Mouse (Mus musculus) left cerebral cortex, adult 8-10 months (tissue): ENCODE data around the gene Ralgapa1. TPM values are rescaled to one million over a fixed set of nuclear protein-coding genes. Genes with fewer than 3 reads are reported as not detected.
"Not testable (repeated sequence)": the region's sequence is repeated elsewhere in the genome, so short reads cannot be mapped to it uniquely, and the experiment has no call there.

ENCODE experiments used
- DNase-seq, 2 experiments: peaks; one replicate each; pipeline ENCODE4 v3.0.0; 2022; ENCODE audit warnings: low spot score in 2 of 2
- total RNA-seq, 4 experiments: library from RNA; stranded (reverse); gene quantifications; 2 replicates each; pipeline ENCODE4 v1.2.4; 2022

The Ralgapa1 gene
- total RNA-seq, 4 experiments from 2014 or later, result 106 to 112 (median 111) TPM

- DNase-seq, result no peak
These were observed 19.8 kb downstream of the Ralgapa1 start for GRCm38 (mm10) chr12:55801131-55801530.

DNA sequence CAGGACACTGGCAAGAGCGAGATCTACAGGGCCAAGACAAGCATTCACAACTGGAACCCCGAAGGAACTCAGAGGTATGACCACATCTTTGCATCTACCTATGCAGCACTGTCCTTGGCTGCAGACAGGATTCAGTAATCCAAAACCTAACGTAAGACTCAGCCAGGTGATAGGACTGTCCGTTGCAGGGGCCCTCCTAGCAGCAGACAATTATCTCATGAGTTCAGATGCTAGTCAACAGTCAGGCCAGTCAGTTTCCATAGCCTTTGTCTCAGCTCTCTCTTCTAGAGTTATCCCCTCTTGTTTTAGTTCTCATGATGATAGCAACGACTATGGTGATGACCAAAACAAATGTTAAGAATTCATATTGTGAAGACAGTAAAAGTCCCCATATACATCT is 20.8 kb downstream of the Ralgapa1 start:
- no peak for DNase-seq

GRCm38 (mm10) chr12:55798745-55799144 is 22.2 kb downstream of the Ralgapa1 start:
- no peak for DNase-seq

DNA sequence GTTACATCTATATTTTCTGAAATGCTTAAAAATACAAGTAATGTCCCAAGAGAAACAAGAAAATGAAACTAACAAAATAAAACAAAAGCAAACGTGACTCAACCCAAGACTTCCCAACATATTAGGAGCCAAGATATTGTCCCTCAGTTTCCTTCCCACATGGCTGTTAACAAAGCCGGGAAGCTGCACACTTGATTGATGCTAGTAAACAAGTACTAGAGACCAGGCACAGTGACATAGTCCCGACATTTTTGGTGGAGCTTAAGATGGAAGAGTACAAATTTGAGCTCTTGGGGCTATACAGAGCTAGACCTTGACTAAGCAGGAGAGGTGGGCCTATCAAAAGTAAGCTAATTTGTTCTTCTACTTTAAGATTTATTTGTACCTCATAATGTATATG is 23.9 kb downstream of the Ralgapa1 start:
- no peak for DNase-seq

DNA sequence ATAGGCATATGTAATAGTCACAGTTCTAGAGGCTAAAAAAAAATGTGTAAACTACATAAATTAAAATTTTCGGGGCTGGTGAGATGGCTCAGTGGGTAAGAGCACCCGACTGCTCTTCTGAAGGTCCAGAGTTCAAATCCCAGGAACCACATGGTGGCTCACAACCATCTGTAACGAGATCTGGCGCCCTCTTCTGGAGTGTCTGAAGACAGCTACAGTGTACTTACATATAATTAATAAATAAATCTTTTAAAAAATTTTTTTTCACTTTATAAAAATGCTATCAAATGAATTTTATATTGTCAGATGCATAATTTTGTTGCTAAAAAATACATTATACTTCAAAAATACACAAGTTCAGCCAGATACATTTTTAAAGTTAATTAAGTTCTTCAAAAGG is 26.5 kb downstream of the Ralgapa1 start:
- not testable (repeated sequence) for DNase-seq

DNA sequence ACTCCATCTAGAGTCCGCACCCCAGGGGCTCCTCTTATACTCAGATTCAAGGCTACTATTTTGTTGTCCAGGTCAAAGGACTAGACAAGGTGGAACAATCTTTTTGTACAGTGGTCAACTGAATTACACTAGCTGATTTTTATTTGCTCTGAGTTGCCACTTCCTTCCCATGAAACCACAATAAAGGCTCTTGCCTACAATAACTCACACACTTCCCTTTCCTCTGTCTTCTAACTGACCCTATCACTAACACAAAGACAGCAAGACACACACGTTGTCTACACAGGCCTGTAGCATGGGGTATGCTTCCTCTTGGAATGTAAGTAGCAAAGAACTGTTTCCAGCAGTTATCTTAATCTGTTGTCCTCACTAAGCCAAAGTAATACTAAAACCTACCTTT is 35.7 kb downstream of the Ralgapa1 start:
- DNase-seq, result no peak

DNA sequence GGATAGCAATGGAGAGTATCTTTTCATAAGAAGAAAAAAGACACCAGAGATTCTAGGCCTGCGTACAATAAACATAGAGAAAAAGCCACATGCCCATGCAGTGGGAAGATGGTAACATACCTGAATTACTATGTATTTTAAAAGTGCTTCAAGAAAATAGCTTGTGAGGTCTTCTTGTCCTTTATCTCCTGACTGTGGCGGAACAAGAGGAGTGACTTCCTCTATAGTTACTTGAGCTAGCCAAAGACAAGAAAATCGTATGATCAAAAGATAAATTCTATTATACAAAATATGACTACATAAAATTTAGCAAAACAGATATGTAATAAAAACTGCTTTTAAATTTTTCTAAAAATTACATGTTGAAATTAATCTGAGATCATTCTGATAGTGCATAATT is 38.3 kb downstream of the Ralgapa1 start:
- no peak for DNase-seq

DNA sequence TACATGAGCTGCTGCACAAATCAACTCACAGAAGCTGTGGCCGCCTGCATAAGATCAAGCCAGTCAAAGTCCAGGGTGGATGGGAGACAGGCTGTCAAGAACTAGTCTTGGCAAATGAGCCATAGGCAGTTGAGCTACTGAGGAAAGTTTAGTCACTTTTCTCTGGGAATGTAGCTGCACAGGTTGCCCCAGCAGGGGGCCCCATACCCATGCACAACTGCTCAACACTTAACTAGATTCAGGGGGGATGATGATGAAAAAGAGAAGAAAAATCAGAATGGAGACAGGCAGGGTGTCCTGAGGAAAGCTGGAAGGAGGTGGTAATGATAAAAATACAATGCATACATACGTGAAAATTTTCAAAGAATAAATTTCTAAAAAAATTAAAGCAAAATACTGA is 42.7 kb downstream of the Ralgapa1 start:
- no peak for DNase-seq

DNA sequence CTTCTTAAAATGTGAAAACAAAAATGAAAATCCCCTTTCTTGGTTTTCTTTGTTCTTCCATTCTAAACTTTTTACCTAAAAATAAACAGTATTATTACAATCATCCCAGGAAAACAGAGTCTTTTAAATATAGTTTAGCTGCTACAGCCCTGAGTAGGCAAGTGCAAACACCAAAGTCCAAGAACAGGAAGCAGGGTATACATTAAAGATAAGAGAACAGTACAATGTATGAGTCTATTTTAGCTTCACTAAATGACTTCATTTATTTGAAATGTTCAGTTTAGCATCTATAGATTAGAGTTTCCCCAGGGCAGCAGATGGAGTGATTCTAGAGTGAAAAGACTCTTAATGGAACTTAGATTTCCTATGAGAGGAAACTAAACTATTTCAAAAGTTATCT is 43.6 kb downstream of the Ralgapa1 start:
- no peak for DNase-seq

- no peak for DNase-seq
These were observed 46.7 kb downstream of the Ralgapa1 start for GRCm38 (mm10) chr12:55774316-55774715.

DNA sequence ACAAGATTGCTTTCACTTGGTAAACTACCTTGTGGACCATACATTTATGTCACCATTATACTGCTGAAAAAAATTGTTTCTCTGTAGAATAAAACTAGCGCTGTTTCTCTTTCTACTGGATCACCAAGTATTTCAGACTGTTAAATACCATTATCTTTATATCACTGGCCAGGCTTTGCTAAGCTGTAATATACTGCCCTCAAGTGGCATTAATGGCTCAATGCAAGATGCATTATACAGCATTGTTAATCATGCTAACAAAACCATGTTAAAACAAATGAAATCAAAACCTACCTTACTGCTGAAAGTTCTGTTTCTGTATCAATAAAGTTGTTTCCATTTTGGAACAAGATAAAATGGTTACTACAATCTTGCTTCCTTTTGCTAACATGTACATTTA is 100.6 kb downstream of the Ralgapa1 start:
- DNase-seq, result no peak

GRCm38 (mm10) chr12:55705881-55706280 is 115.1 kb downstream of the Ralgapa1 start:
- no peak for DNase-seq

DNA sequence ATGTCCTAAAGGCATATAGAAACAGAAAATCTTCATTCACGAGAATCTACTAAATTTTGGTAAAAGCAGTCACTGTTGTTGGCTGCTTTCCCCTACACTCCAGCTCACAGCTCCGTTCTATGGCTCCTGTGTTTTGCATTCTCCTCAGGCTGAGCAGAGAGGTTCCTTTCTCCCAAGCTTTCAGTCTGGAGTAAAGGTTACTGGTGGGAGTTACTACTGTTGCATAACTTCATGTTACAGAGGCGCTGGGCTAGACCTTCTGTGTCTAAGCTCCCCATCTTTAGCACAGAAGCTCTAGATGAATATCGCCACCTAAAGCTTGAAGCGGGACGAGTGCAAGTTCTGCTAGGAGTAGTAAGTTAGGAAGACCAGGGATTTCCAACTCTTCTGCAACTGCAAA is 154.3 kb downstream of the Ralgapa1 start:
- peak; percentile 9 to 31 for DNase-seq

DNA sequence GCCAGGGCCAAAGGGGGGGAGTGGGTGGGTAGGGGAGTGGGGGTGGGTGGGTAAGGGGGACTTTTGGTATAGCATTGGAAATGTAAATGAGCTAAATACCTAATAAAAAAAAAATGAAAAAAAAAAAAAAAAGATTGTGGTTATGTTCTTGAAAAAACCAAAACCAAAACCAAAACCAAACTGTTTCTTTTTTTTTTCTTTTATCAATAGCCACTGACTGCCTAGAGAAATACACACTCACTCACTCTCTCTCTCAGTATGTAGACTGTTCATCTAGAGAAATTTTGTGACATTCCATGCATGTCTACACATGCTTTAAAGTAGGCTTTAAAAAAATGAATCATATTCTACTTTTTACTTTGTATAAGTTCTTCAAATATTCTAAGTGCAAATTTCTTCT is 157.8 kb downstream of the Ralgapa1 start:
- DNase-seq, result not testable (repeated sequence)

GRCm38 (mm10) chr12:55648011-55648525 is 172.9 kb downstream of the Ralgapa1 start:
- no peak for DNase-seq

GRCm38 (mm10) chr12:55626711-55627110 is 194.3 kb downstream of the Ralgapa1 start:
- no peak for DNase-seq

- DNase-seq, result no peak
These were observed 197.7 kb downstream of the Ralgapa1 start for GRCm38 (mm10) chr12:55623254-55623653.

DNA sequence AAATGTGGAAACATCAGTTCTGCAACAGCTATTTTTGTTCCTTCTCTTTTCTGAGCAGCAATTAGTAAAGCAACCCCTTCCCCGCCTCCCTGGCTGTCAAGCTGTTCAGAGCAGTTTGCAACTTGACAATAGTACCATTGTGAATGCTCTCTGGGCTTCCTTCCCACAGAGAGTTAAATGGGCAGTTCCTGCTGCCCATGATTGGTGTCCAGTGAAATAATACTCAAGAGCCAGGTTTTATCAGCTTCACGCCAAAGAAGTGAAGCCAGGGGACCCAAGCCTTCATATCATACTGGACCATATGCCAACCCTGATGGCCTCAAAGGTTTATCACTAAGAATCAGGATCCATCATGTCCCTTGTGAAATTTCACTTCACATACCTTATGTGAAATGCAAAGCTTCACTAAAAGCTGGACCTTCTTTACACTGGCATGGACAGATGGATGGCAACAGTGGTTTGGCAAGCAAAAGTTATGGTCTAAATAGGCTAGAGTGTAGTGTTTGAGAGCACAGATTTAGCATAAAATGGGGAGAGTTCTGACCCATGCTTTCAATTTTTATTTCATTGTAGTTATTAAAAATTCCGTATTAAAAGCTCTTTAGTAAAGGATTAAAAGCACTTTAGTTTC is 198.2 kb downstream of the Ralgapa1 start:
- no peak for DNase-seq

DNA sequence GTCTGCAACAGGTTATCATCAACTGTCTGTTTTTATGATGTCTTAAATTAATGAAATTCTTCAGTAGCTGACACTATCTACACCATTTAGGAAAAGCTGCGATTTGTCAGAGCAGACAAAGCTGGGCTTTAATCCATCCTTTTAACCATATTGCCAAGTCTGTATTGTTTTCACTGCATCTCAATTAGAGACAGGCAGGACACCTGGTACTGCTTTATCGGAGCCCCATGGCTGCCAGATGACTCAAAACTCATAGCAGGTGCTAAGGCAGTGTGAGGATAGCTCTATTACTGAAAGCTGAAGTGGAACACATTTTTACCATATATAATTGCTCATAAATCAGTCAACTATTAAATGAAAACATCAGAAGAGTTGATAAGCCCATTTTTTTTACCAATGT is 200.6 kb downstream of the Ralgapa1 start:
- DNase-seq, result no peak

- DNase-seq, result no peak
These were observed 210.2 kb downstream of the Ralgapa1 start for GRCm38 (mm10) chr12:55610812-55611211.

GRCm38 (mm10) chr12:55607902-55608301 is 213.1 kb downstream of the Ralgapa1 start:
- DNase-seq, result no peak

DNA sequence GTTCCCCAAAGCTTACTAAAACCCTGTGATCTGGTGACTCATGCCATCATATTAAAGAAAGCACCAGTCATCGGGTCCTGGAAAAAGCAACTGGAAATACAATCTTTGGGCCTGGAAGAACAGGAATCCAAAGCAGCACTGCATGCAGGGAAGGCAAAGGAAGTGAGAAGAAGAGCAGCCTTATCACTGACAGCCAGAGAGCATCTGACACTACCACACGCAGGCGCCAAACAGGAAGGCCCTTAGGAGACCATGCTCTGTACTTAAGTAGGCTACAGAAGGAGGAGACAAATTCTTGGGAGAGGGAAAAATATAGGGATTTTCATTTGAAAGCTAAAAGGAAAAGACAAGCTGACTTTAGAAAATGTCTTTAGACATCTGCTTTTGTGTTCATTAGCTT is 216.6 kb downstream of the Ralgapa1 start:
- DNase-seq, result no peak

- no peak for DNase-seq
These were observed 220.4 kb downstream of the Ralgapa1 start for GRCm38 (mm10) chr12:55600503-55600994.
